ENCODE assay signal across 8 mouse cellular contexts in genomic region chr11:101316501-101316917, GRCm38 (mm10). TPM values are rescaled to one million over a fixed set of nuclear protein-coding genes. Genes with fewer than 3 reads are reported as not detected.
DNase-seq lines count a peak whose midpoint lies in the region; ATAC-seq and TF ChIP-seq lines count a peak whose summit lies in the region.

No protein-coding gene starts in this region.

- under 1% methylated on average over 17 of the region's 17 CpGs for WGBS in embryonic facial prominence, embryonic 15.5 days
- under 1% methylated on average over 17 of the region's 17 CpGs for WGBS in intestine, embryonic 14.5 days
- under 1% methylated on average over 17 of the region's 17 CpGs for WGBS in stomach, embryonic 14.5 days

- DNase-seq in heart, adult 8-10 months (ENCODE audit: low spot score): peak; percentile 23
- DNase-seq in heart, adult 9 months (ENCODE audit: low spot score in 2 of 2): no peak
- no peak for DNase-seq in ES-E14 (ENCODE audit: low read depth, low spot score)
- DNase-seq in intestine, embryonic 14.5 days (ENCODE audit: low spot score): no peak
- DNase-seq in layer of hippocampus, postnatal 25 days (ENCODE audit: extremely low spot score in 1 of 2, low spot score in 1 of 2): no peak

- peaks cover 27% of the 10 kb centered on the region for H3K36me3 ChIP-seq in ES-E14 (ENCODE audit: control insufficient read depth, insufficient read depth, low read length, poor library complexity, severe bottlenecking)
- peaks cover 38% of the 10 kb centered on the region for H3K36me3 ChIP-seq in embryonic facial prominence, embryonic 15.5 days
- H3K36me3 ChIP-seq in intestine, embryonic 14.5 days (ENCODE audit: control insufficient read depth, insufficient read depth, low read length): peaks cover 36% of the 10 kb centered on the region
- peaks cover 34% of the 10 kb centered on the region for H3K36me3 ChIP-seq in stomach, embryonic 14.5 days (ENCODE audit: control insufficient read depth, insufficient read depth, low read length)

- peak overlapping the region; percentile 93 for H3K4me2 ChIP-seq in embryonic facial prominence, embryonic 15.5 days (replicated peaks)
- H3K4me2 ChIP-seq in intestine, embryonic 14.5 days (ENCODE audit: low read length): peak overlapping the region; percentile 92
- peak overlapping the region; percentile 91 for H3K4me2 ChIP-seq in stomach, embryonic 14.5 days (replicated peaks; ENCODE audit: low read depth, low read length)

- no peaks in the 10 kb centered on the region for H3K27me3 ChIP-seq in embryonic facial prominence, embryonic 15.5 days
- no peaks in the 10 kb centered on the region for H3K27me3 ChIP-seq in intestine, embryonic 14.5 days (replicated peaks; ENCODE audit: control insufficient read depth, insufficient read depth, low read length)
- H3K27me3 ChIP-seq in stomach, embryonic 14.5 days (ENCODE audit: control insufficient read depth, insufficient read depth, low read length): no peaks in the 10 kb centered on the region

- peak overlapping the region; percentile 96 for H3K27ac ChIP-seq in ES-E14 (ENCODE audit: insufficient read depth, low read depth, low read length, poor library complexity, severe bottlenecking)
- H3K27ac ChIP-seq in embryonic facial prominence, embryonic 15.5 days (replicated peaks): peak overlapping the region; percentile 74
- peak overlapping the region; percentile 85 for H3K27ac ChIP-seq in intestine, embryonic 14.5 days (ENCODE audit: low read depth)
- H3K27ac ChIP-seq in stomach, embryonic 14.5 days (ENCODE audit: low read length): peak overlapping the region; percentile 76

- H3K4me1 ChIP-seq in ES-E14 (ENCODE audit: control insufficient read depth in 2 of 2, insufficient read depth in 2 of 2, low read length in 2 of 2, poor library complexity in 1 of 2): no peaks in the 10 kb centered on the region; a peak in 1 of 4 replicates
- peaks cover 15% of the 10 kb centered on the region for H3K4me1 ChIP-seq in embryonic facial prominence, embryonic 15.5 days
- H3K4me1 ChIP-seq in intestine, embryonic 14.5 days (replicated peaks; ENCODE audit: control insufficient read depth, insufficient read depth, low read length): peaks cover 6% of the 10 kb centered on the region; the same call in 1 of the 2 replicates
- peaks cover 6% of the 10 kb centered on the region for H3K4me1 ChIP-seq in stomach, embryonic 14.5 days (ENCODE audit: control insufficient read depth, insufficient read depth, low read length)

- peak; percentile 31 for ATAC-seq in embryonic facial prominence, embryonic 15.5 days (ENCODE audit: insufficient number of reproducible peaks, low FRiP score, low TSS enrichment, low read depth)
- peak; percentile 59 for ATAC-seq in intestine, embryonic 14.5 days (replicated peaks; ENCODE audit: low FRiP score, low TSS enrichment, low read depth)
- peak; percentile 23 for ATAC-seq in megakaryocyte, adult 5-6 weeks (ENCODE audit: poor library complexity, severe bottlenecking)
- peak; percentile 48; the same call in 1 of the 2 replicates for ATAC-seq in stomach, embryonic 14.5 days (ENCODE audit: insufficient number of reproducible peaks, insufficient read depth, low FRiP score, low read depth)

- no peaks in the 10 kb centered on the region for H3K9me3 ChIP-seq in ES-E14 (ENCODE audit: control insufficient read depth, insufficient read depth, low read depth, low read length)
- H3K9me3 ChIP-seq in embryonic facial prominence, embryonic 15.5 days (replicated peaks): no peaks in the 10 kb centered on the region
- no peaks in the 10 kb centered on the region for H3K9me3 ChIP-seq in intestine, embryonic 14.5 days (ENCODE audit: control insufficient read depth, low read length)
- no peaks in the 10 kb centered on the region for H3K9me3 ChIP-seq in stomach, embryonic 14.5 days (ENCODE audit: control insufficient read depth, low read depth, low read length)

- peak overlapping the region; percentile 92 for H3K9ac ChIP-seq in ES-E14 (ENCODE audit: insufficient read depth, low read depth, low read length, poor library complexity, severe bottlenecking)
- H3K9ac ChIP-seq in embryonic facial prominence, embryonic 15.5 days: peak overlapping the region; percentile 89
- H3K9ac ChIP-seq in intestine, embryonic 14.5 days (ENCODE audit: low read length): peak overlapping the region; percentile 87
- H3K9ac ChIP-seq in stomach, embryonic 14.5 days (replicated peaks; ENCODE audit: low read depth, low read length): peak overlapping the region; percentile 72

- in situ Hi-C loops in ES-E14 (cut with MboI; ENCODE audit: low sequenced_read_pairs in 2 of 2, unreplicated experiment in 2 of 2): no loop called here

- H3K4me3 ChIP-seq in ES-E14 (ENCODE audit: insufficient read depth in 1 of 2, low read depth in 1 of 2, low read length in 2 of 2, poor library complexity in 1 of 2, severe bottlenecking in 1 of 2): peak overlapping the region; percentile 81 to 91
- H3K4me3 ChIP-seq in embryonic facial prominence, embryonic 15.5 days (replicated peaks): peak overlapping the region; percentile 95
- H3K4me3 ChIP-seq in intestine, embryonic 14.5 days (ENCODE audit: low read depth, low read length): peak overlapping the region; percentile 96
- H3K4me3 ChIP-seq in stomach, embryonic 14.5 days (ENCODE audit: low read depth, low read length): peak overlapping the region; percentile 99

TF ChIP-seq in ES-E14, 5 proteins besides CTCF, POLR2A, EP300 and RAD21:
- TF ChIP-seq ZC3H11A (IDR thresholded peaks at IDR 0.05; ENCODE audit: borderline replicate concordance, low read depth, low read length): no peak
- no peak for TF ChIP-seq CHD2 (IDR thresholded peaks at IDR 0.05; ENCODE audit: low read depth, low read length)
- no peak for TF ChIP-seq MAFK (IDR thresholded peaks at IDR 0.05; ENCODE audit: insufficient read depth, low read depth, low read length)
- no peak for TF ChIP-seq ZNF384 (IDR thresholded peaks at IDR 0.05; ENCODE audit: low read depth, low read length)
- TF ChIP-seq HCFC1 (IDR thresholded peaks at IDR 0.05; ENCODE audit: borderline replicate concordance, insufficient read depth, low read length): no peak

RNA-seq across cellular contexts. Expression of gene Psme3, which starts 0.5 kb away (rescaled TPM):
- total RNA-seq in heart, adult 8-10 months (2022): 10 to 100 TPM; 66.4 to 85.0 (median 73.6) TPM
- 40.0 and 57.0 TPM in 2 replicates for total RNA-seq in ES-E14 (2012; rRNA removed)
- polyA plus RNA-seq in embryonic facial prominence, embryonic 15.5 days (2015; fragmentation: Nextera tagmentation; extraction: Ambion mirVana): 124 and 126 TPM in 2 replicates
- 112 and 118 TPM in 2 replicates for polyA plus RNA-seq in intestine, embryonic 14.5 days (2014; fragmentation: Nextera tagmentation; extraction: Ambion mirVana)
- 90.6 and 116 TPM in 2 replicates for total RNA-seq in megakaryocyte, adult 5-6 weeks (2015)
- total RNA-seq in megakaryocyte, adult 5-6 weeks (2017): 62.1 and 91.5 TPM in 2 replicates
- polyA plus RNA-seq in stomach, embryonic 14.5 days (2014; fragmentation: Nextera tagmentation; extraction: Ambion mirVana): 84.6 and 96.2 TPM in 2 replicates
- total RNA-seq in layer of hippocampus, postnatal 25 days (2021): 100 to 1,000 TPM; 119 to 126 TPM

RNA-seq across cellular contexts. Expression of gene Aoc2, which starts 8.4 kb away (rescaled TPM):
- total RNA-seq in heart, adult 8-10 months (2022): 1 to 10 TPM; 1.4 to 1.9 (median 1.7) TPM
- total RNA-seq in ES-E14 (2012; rRNA removed): 4.6 and 5.0 TPM in 2 replicates
- 1.1 and 1.6 TPM in 2 replicates for polyA plus RNA-seq in embryonic facial prominence, embryonic 15.5 days (2015; fragmentation: Nextera tagmentation; extraction: Ambion mirVana)
- 1.4 and 1.8 TPM in 2 replicates for polyA plus RNA-seq in intestine, embryonic 14.5 days (2014; fragmentation: Nextera tagmentation; extraction: Ambion mirVana)
- total RNA-seq in megakaryocyte, adult 5-6 weeks (2015): 0.98 and 2.1 TPM in 2 replicates
- total RNA-seq in megakaryocyte, adult 5-6 weeks (2017): 0.95 and 1.4 TPM in 2 replicates
- 1.3 and 1.8 TPM in 2 replicates for polyA plus RNA-seq in stomach, embryonic 14.5 days (2014; fragmentation: Nextera tagmentation; extraction: Ambion mirVana)
- total RNA-seq in layer of hippocampus, postnatal 25 days (2021): 1 to 10 TPM; 5.8 to 8.0 TPM

RNA-seq across cellular contexts. Expression of gene Aoc3, which starts 13.9 kb away (rescaled TPM):
- 1 to 10 TPM; 7.1 to 9.2 (median 8.5) TPM for total RNA-seq in heart, adult 8-10 months (2022)
- 0.62 and 0.95 TPM in 2 replicates for total RNA-seq in ES-E14 (2012; rRNA removed)
- polyA plus RNA-seq in embryonic facial prominence, embryonic 15.5 days (2015; fragmentation: Nextera tagmentation; extraction: Ambion mirVana): 0.77 and 0.94 TPM in 2 replicates
- 1.9 and 2.3 TPM in 2 replicates for polyA plus RNA-seq in intestine, embryonic 14.5 days (2014; fragmentation: Nextera tagmentation; extraction: Ambion mirVana)
- 0.05 TPM in 1 of 2 replicates, not detected in the other for total RNA-seq in megakaryocyte, adult 5-6 weeks (2015)
- total RNA-seq in megakaryocyte, adult 5-6 weeks (2017): not detected in 2 replicates
- 3.2 TPM in 2 replicates for polyA plus RNA-seq in stomach, embryonic 14.5 days (2014; fragmentation: Nextera tagmentation; extraction: Ambion mirVana)
- total RNA-seq in layer of hippocampus, postnatal 25 days (2021): under 1 TPM; 0.86 to 0.99 TPM

RNA-seq across cellular contexts. Expression of gene Becn1, which starts 14.4 kb away (rescaled TPM):
- total RNA-seq in heart, adult 8-10 months (2022): 100 to 1,000 TPM in 2 of 4 experiments, 10 to 100 TPM in 2; 78.6 to 116 (median 100) TPM
- total RNA-seq in ES-E14 (2012; rRNA removed): 80.6 and 89.2 TPM in 2 replicates
- polyA plus RNA-seq in embryonic facial prominence, embryonic 15.5 days (2015; fragmentation: Nextera tagmentation; extraction: Ambion mirVana): 141 and 143 TPM in 2 replicates
- 141 and 155 TPM in 2 replicates for polyA plus RNA-seq in intestine, embryonic 14.5 days (2014; fragmentation: Nextera tagmentation; extraction: Ambion mirVana)
- 62.2 and 68.0 TPM in 2 replicates for total RNA-seq in megakaryocyte, adult 5-6 weeks (2015)
- 129 and 168 TPM in 2 replicates for total RNA-seq in megakaryocyte, adult 5-6 weeks (2017)
- 140 and 144 TPM in 2 replicates for polyA plus RNA-seq in stomach, embryonic 14.5 days (2014; fragmentation: Nextera tagmentation; extraction: Ambion mirVana)
- total RNA-seq in layer of hippocampus, postnatal 25 days (2021): 100 to 1,000 TPM; 204 to 230 TPM

RNA-seq across cellular contexts. Expression of gene Coa3, which starts 37.6 kb away (rescaled TPM):
- total RNA-seq in heart, adult 8-10 months (2022): 100 to 1,000 TPM in 2 of 4 experiments, 10 to 100 TPM in 2; 93.0 to 105 (median 98.0) TPM
- 107 and 139 TPM in 2 replicates for total RNA-seq in ES-E14 (2012; rRNA removed)
- 160 and 165 TPM in 2 replicates for polyA plus RNA-seq in embryonic facial prominence, embryonic 15.5 days (2015; fragmentation: Nextera tagmentation; extraction: Ambion mirVana)
- 260 and 265 TPM in 2 replicates for polyA plus RNA-seq in intestine, embryonic 14.5 days (2014; fragmentation: Nextera tagmentation; extraction: Ambion mirVana)
- total RNA-seq in megakaryocyte, adult 5-6 weeks (2015): 69.8 and 71.2 TPM in 2 replicates
- 23.2 and 33.6 TPM in 2 replicates for total RNA-seq in megakaryocyte, adult 5-6 weeks (2017)
- 207 and 215 TPM in 2 replicates for polyA plus RNA-seq in stomach, embryonic 14.5 days (2014; fragmentation: Nextera tagmentation; extraction: Ambion mirVana)
- 100 to 1,000 TPM in 1 of 2 experiments, 10 to 100 TPM in 1; 87.2 to 117 TPM for total RNA-seq in layer of hippocampus, postnatal 25 days (2021)
